Mouse (Mus musculus) MEL (cell line): ENCODE results near the gene Rfx1.

Experiments used
- CTCF ChIP-seq, 3 experiments: IDR thresholded peaks in 2 of 3; conservative IDR thresholded peaks in 1 of 3; 2 replicates each; pipeline ENCODE4 v1.5.1; 2011 to 2012; ENCODE audit warnings: low read length in 3 of 3, low read depth in 2 of 3, mild to moderate bottlenecking in 2 of 3, improper control_type of control experiment in 1 of 3, inconsistent platforms in 1 of 3, mixed read lengths in 1 of 3, moderate library complexity in 1 of 3; ENCODE audit not compliant: control insufficient read depth in 1 of 3, insufficient read depth in 1 of 3, poor library complexity in 1 of 3, severe bottlenecking in 1 of 3
- E2F4 ChIP-seq: IDR thresholded peaks from 2 replicates; pipeline ENCODE4 v1.6.1; 2011; ENCODE audit warnings: low read depth, low read length, improper control_type of control experiment, borderline replicate concordance
- NELFE ChIP-seq: IDR thresholded peaks from 2 replicates; pipeline ENCODE4 v1.6.1; 2011; ENCODE audit warnings: low read depth, low read length, improper control_type of control experiment
- POLR2A ChIP-seq, 2 experiments: IDR thresholded peaks; 2 replicates each; pipeline ENCODE4 v1.6.1; 2011 to 2012; ENCODE audit warnings: low read length in 2 of 2, mild to moderate bottlenecking in 2 of 2, control low read depth in 1 of 2, improper control_type of control experiment in 1 of 2, low read depth in 1 of 2, moderate library complexity in 1 of 2; ENCODE audit not compliant: control insufficient read depth in 1 of 2, insufficient read depth in 1 of 2, poor library complexity in 1 of 2
- TAL1 ChIP-seq: IDR thresholded peaks from 2 replicates; pipeline ENCODE4 v1.6.1; 2012; ENCODE audit warnings: mild to moderate bottlenecking, inconsistent platforms, low read length, moderate library complexity, mixed read lengths
- TBP ChIP-seq: IDR thresholded peaks from 2 replicates; pipeline ENCODE4 v1.8.0; 2011; ENCODE audit warnings: low read depth, low read length, improper control_type of control experiment
- TCF12 ChIP-seq: IDR thresholded peaks from 2 replicates; pipeline ENCODE4 v1.6.1; 2014; ENCODE audit warnings: low read depth, mild to moderate bottlenecking, inconsistent platforms, low read length, improper control_type of control experiment, moderate library complexity

DNA sequence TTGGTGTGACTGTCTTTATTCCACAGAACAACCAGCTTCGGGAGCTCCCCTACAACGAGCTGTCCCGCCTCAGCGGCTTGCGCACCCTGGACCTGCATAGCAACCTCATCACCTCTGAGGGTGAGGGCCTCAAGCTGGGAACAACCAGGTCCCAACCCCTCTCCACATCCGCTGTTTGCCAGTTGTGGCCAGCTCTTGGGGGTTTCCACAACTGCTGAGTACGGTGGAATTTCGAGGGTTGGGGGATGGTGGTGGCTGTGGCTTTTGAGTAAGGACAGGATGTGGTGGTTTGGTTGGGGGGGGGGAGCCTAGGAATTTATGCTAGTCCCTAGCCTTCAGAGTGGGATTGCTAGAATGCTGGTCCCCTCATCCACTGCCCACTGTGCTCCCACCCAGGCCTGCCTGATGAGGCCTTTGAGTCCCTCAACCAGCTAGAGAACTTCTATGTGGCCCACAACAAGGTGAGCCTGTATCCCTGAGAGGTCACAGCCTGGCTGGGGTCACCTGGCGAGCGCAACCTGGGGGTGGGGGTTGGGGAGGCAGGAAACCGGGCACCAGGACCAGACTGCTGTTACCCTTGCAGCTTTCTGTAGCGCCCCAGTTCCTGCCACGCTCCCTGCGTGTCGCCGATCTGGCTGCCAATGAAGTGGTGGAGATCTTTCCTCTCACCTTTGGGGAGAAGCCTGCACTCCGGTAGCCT, 60.7 kb downstream of the Rfx1 start:
- TF ChIP-seq TAL1 = no peak
- TF ChIP-seq E2F4 = no peak
- TF ChIP-seq TCF12 = no peak
- TF ChIP-seq POLR2A (IDR thresholded peaks at IDR 0.05; ENCODE audit: control insufficient read depth in 1 of 2, insufficient read depth in 1 of 2, low read depth in 1 of 2, low read length in 2 of 2, poor library complexity in 1 of 2) = no peak
- no peak for TF ChIP-seq TBP
- TF ChIP-seq CTCF (IDR thresholded peaks at IDR 0.05 in 2 of 3, conservative IDR thresholded peaks at IDR 0.05 in 1 of 3; ENCODE audit: control insufficient read depth in 1 of 3, insufficient read depth in 1 of 3, low read depth in 2 of 3, low read length in 3 of 3, poor library complexity in 1 of 3, severe bottlenecking in 1 of 3) = no peak
- no peak for TF ChIP-seq NELFE
